Mouse (Mus musculus) C2C12 (cell line): Measurements from ENCODE around the gene Bag2.

Source experiments
- CTCF ChIP-seq: IDR thresholded peaks from one replicate; pipeline ENCODE4 v1.5.1; 2011; ENCODE audit not compliant: control insufficient read depth, insufficient read depth, insufficient read length
- MYOG ChIP-seq: IDR thresholded peaks from one replicate; pipeline ENCODE4 v1.6.1; 2011; ENCODE audit not compliant: control insufficient read depth, insufficient read length; ENCODE audit errors: extremely low read depth
- USF1 ChIP-seq: IDR thresholded peaks from one replicate; pipeline ENCODE4 v1.6.1; 2011; ENCODE audit warnings: low read depth, mild to moderate bottlenecking, control low read depth, moderate library complexity

- TF ChIP-seq MYOG (no peak), CTCF (no peak), USF1 (no peak)
Observed at GRCm38 (mm10) chr1:33799620-33800019, 42.0 kb upstream of the Bag2 start.
